Mouse (Mus musculus): ENCODE data around the gene Tbc1d1. TPM values are rescaled to one million over a fixed set of nuclear protein-coding genes. Genes with fewer than 3 reads are reported as not detected.
A peak's percentile ranks its signal among the peaks of the same experiment; 100 is the strongest.

Gene Tbc1d1
- total RNA-seq, 2 experiments from 2014 or later: 16.2 to 20.2 TPM

DNA sequence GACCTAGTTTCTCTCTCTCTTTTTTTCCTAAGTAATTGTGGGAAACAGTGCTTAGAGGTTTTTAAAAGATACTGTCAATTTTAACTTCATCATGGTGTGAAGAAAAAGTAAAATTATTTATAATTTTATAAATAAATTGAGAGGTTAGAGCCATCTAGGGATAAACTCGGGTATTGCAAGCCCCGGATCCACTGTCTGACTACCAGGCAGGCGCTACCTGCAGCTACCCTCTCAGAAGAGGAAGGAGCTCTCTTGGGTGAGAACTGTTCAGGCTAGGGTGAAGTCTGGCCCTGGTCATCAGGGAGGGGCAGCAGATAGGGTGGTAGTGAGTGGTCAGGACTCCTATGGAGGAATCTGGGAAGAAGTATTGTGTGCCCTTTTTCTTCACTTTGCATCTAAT lies 109.0 kb downstream of the Tbc1d1 start:
- intact Hi-C loops (cut with DNase I): loop anchor here (2.0 kb wide), 2 partner anchors 62 to 358 kb away; no protein-coding TSS in a partner anchor

GRCm38 (mm10) chr5:64265906-64266305 lies 109.8 kb downstream of the Tbc1d1 start:
- intact Hi-C loops (cut with DNase I): loop anchor here (2.0 kb wide), 2 partner anchors 63 to 359 kb away; no protein-coding TSS in a partner anchor
- DNase-seq (ENCODE audit: low spot score in 2 of 2): no peak

More for the DNA sequence above, 109.0 kb downstream of the Tbc1d1 start:
- peak; percentile 49 to 53 for DNase-seq (ENCODE audit: low spot score in 2 of 2)

DNA sequence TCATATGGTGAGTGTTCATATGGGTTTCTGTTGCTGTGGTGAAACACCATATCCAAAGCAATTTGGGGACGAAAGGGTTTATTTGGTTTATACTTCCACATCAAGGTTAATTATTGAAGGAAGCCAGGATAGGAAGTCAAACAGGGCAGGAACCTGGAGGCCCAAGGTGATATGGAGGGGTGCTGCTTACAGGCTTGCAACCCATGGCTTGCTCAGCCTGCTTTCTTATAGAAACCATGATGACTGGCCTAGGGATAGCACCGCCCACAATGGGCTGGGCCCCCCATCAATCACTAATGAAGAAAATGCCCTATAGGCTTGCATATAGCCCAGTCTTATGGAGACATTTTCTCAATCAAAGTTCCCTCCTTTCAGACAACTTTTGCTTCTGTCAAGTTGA lies 110.4 kb downstream of the Tbc1d1 start:
- no peak for DNase-seq (ENCODE audit: low spot score in 2 of 2)
- intact Hi-C loops (cut with DNase I): no loop called here

GRCm38 (mm10) chr5:64267279-64267678 lies 111.2 kb downstream of the Tbc1d1 start:
- intact Hi-C loops (cut with DNase I): no loop called here
- no peak for DNase-seq (ENCODE audit: low spot score in 2 of 2)

DNA sequence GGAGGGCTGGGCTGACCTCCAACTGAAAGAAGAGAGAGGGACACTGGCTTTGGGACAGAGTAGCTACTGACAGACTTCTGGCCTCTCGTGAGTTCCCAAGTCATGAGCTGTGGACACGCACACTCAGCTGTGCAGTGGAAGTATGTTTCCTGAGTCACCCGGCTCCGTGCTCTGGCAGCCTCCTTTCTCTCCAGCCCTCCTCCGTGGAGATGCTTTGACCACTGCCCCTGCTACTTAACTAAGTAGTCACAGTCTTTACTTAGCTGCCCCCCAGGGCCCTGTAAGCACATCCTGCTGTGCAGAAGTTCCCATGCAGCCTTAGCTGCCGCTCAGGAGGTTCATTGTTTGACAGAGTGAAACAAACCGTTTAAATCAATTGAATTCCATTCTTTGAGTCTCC lies 113.6 kb downstream of the Tbc1d1 start:
- intact Hi-C loops (cut with DNase I): loop anchor here (5.0 to 10.0 kb wide), 2 partner anchors 157 to 455 kb away; partner anchors contain the start of gene 0610040J01Rik
- no peak for DNase-seq (ENCODE audit: low spot score in 2 of 2)

DNA sequence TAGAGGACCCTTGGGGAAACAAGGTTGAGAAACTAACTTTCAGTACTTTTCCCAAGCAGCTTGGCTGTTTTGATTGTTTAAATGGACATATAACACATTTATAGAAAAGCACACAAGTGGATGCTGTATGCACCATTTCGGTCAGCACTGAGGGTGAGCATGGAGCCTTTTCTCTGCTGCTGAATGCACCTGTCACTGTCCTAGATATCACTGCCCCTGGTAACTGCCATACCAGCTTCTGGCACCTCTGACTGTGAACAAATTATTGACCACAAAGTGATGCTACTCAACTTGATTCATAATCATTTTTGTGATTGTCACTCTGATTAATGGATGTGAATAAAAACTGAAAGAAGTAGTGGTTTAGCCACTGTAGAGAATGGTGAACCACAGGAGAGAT lies 117.4 kb downstream of the Tbc1d1 start:
- DNase-seq (ENCODE audit: low spot score in 2 of 2): no peak
- intact Hi-C loops (cut with DNase I): loop anchor here (5.0 to 10.0 kb wide), 2 partner anchors 161 to 459 kb away; partner anchors contain the start of gene 0610040J01Rik

DNA sequence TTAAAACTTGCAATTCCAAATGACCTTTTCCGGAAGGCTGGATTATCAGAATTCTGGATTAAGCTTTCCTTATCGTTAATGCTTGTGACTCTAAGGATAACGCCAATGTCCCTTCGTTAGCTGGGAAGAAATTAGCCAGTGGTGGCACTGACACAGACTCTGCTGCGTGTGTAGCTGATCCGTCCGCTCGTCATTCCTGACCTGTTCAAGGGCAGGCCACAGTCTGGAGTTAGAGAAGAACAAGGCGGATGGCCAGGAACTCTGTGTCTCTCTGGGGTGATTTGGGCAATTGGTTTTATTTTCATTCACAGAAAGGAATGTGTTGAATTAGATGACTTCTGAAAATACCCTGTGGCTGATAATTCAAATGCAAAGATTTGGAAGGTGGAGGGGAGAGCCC lies 118.2 kb downstream of the Tbc1d1 start:
- intact Hi-C loops (cut with DNase I): loop anchor here (5.0 to 10.0 kb wide), 2 partner anchors 162 to 459 kb away; partner anchors contain the start of gene 0610040J01Rik
- no peak for DNase-seq (ENCODE audit: low spot score in 2 of 2)

DNA sequence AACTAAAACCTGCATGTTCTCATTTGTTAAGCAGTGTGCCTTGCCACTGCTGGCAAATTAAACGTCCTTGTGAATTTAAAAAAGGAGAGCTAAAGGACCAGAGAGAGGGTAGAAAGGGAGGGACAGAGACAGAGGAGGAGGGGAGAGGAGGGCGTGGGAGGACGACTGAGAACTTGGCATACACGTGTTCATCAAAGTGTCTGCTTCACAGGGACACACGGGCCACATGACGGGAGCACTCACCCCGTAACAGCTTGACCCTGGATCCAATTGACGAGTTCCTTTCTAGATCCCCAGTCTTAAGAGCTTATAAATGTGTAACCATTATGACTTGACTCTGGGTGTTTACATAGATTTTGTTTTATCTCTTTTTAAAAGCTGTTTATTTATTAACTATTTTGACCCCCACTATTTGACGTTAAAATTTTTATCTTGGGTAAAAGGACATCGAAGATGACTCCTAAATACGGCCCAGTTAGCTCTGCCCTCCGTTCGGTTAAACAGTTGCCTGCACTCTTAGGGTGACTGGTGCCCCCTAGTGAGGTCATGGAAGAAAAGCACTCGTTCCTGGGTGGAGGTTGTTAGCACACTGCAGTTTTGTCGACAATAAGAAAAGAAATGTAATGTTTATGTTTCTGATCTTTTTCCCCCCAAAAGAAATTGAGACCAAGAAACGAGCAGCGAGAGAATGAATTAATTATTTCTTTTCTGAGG lies 118.8 kb downstream of the Tbc1d1 start:
- intact Hi-C loops (cut with DNase I): loop anchor here (5.0 to 10.0 kb wide), 2 partner anchors 163 to 460 kb away; partner anchors contain the start of gene 0610040J01Rik
- peak; percentile 42 to 64 for DNase-seq (ENCODE audit: low spot score in 2 of 2)

DNA sequence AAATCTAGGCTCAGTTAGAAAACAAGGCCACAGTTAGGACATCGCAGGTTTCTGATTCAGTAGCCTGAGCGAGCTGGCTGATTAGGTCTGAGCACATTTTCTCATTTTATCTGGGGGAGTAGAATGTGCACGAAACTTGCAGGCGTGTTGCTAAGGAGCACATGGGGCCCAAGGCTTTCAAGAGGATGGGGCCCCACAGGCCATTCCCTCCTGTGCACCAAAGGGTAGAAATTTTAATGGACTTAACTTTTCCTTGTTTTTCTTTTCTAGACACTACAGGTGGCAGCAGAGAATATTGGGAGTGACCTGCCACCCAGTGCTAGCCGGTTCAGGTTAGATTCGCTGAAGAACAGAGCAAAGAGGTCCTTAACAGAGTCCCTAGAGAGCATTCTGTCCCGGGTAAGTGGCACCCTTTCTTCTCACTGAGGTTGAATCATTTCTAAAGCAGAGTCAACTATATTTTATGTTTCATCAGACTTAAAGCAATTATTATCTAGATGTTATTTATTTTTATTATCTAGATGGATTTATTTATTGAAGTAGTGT lies 121.6 kb downstream of the Tbc1d1 start:
- intact Hi-C loops (cut with DNase I): loop anchor here (10.0 kb wide), 1 partner anchor 463 kb away; the partner anchor contains the start of gene 0610040J01Rik
- no peak for DNase-seq (ENCODE audit: low spot score in 2 of 2)

DNA sequence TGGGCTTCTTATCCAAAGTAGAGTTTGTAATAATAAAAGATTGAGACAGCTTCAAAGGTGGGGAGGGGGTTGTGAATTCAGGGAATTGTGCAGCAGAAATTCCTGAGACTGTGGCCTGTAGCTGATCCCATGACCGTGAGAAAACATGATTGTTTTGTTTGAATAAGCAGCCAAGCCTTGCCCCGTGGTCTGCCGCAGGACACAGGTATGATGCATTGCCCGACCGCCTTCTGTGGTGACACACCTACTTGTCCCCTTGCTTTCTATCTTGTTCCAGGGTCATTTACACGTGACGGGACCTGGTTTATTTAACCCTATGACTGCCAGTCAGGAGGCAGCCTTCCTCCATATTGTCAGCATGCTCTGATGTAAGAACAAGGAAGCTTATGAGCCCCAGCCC lies 123.6 kb downstream of the Tbc1d1 start:
- intact Hi-C loops (cut with DNase I): loop anchor here (10.0 kb wide), 1 partner anchor 465 kb away; the partner anchor contains the start of gene 0610040J01Rik
- DNase-seq (ENCODE audit: low spot score in 2 of 2): no peak

DNA sequence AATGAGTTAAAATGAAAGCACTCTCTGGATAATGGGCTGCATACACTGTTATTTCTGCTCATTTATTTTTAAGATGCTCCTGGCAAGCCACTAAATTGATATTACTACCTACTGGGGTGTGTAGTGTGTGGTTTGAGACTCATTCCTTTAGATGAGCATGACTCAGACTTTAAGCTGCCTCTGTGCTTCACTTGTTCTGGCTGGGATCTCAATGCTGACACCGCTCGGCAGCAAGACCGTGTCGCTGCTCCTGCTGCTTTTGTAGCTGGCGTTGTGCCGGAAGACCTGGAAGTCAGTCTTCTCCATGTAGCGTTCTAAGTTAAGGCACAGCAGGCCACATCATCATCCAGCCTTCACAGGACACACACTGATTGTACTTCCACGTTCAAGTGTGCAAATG lies 124.1 kb downstream of the Tbc1d1 start:
- peak in 1 of 2 experiments; percentile 63 for DNase-seq (ENCODE audit: low spot score in 2 of 2)
- intact Hi-C loops (cut with DNase I): no loop called here

DNA sequence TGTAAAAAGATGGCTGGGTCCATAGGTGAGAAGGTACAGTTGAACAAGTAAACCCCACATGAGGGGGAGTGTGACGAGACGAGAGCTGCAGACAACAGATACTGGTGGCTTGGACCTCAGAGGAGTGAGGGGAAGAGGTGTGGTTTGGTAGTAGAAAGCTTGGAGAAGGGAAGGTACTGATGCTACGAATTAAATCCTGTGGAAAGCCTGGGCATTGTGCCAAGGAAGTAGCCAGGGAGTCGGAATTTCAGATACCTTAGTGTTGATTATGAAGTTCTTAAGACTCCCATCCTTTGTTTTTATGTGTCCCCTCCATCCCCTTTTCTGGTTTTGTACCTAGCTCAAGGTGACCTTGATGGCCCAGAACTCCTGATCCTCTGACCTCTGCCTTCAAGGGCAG lies 124.5 kb downstream of the Tbc1d1 start:
- intact Hi-C loops (cut with DNase I): no loop called here
- no peak for DNase-seq (ENCODE audit: low spot score in 2 of 2)

GRCm38 (mm10) chr5:64281674-64282073 lies 125.6 kb downstream of the Tbc1d1 start:
- intact Hi-C loops (cut with DNase I): no loop called here
- no peak for DNase-seq (ENCODE audit: low spot score in 2 of 2)

GRCm38 (mm10) chr5:64282594-64282993 lies 126.5 kb downstream of the Tbc1d1 start:
- no peak for DNase-seq (ENCODE audit: low spot score in 2 of 2)
- intact Hi-C loops (cut with DNase I): no loop called here

- DNase-seq (ENCODE audit: low spot score in 2 of 2): no peak
- intact Hi-C loops (cut with DNase I): loop anchor here (5.0 kb wide), 1 partner anchor 97 kb away; no protein-coding TSS in a partner anchor
Observed at GRCm38 (mm10) chr5:64285289-64285688, 129.2 kb downstream of the Tbc1d1 start.

DNA sequence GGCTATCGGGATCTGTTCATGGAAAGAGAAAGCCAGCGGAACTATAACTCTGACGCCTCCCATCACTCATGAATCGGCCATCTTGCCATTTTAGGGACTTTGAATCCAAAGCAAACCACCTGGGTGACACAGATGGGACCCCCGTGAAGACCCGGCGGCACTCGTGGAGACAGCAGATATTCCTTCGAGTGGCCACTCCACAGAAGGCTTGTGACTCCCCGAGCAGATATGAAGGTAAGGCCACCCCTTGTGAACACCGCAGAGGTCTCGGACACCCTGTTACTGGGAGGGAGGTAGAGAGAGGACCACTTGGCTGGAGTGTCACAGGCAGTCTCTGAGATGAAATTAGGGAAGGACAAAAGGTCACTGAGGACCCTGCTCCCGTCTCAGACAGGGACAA lies 129.7 kb downstream of the Tbc1d1 start:
- no peak for DNase-seq (ENCODE audit: low spot score in 2 of 2)
- intact Hi-C loops (cut with DNase I): loop anchor here (5.0 kb wide), 1 partner anchor 96 kb away; no protein-coding TSS in a partner anchor

DNA sequence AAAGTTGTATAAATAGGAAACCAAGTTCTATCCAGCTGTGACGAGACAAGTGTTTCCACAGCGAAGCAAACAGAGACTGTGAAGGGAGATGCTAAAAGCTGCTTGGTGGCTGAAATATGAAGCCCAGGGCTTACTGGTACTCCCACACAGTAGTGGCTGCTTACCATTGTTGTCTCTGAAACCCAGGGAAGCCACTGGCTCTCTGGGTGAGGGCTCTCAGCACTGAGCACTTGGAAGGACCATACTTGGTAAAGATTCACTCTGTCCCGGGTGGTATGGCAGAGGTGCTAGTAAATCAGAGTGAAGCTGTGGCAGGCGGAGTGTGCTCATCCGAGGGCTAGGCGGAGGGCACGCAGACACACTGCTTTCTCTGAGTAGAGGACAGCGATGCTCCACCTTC lies 131.2 kb downstream of the Tbc1d1 start:
- intact Hi-C loops (cut with DNase I): loop anchor here (5.0 kb wide), 1 partner anchor 95 kb away; no protein-coding TSS in a partner anchor
- DNase-seq (ENCODE audit: low spot score in 2 of 2): no peak

DNA sequence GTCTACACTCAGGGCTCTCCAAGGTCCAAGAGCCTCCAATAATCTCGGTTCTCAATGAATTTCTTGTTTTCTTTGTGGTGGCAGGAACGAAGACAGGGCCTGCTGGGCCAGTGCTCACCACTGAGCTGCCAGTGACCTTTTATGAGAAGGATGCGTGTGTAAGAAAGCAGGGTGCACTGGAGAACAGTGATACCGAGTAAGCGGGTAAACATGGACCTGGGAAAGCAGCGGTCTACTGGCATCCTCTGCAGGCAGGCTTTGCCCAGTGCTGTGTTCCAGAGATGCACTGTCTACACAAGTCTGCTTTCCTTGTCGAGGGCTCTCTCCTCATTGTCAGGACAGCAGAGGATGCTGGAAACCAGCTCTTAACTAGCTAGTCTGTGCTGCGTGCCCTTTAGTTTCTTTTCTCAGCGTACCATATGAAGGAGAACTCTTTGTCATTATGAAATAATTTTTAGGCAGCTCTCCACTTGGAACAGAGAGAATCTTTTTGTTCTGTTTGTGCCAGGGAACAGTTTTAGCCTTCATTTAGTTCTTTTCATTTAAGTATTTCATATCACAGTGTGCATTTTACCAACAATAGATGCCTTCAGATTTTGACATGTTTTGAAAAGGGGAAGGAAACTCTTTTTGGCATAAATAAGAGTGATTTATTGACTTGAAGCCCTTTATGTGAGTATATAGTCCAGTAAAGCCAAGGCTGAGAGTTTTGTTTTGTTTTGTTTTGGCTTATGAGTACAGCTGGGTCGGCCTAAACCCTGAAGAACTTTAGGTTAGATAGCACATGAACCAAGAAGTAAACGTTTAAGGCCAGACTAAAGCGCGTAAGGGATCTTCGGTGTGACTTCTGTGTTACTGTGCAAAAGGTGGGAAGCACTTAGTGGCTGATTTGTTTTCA lies 132.2 kb downstream of the Tbc1d1 start:
- intact Hi-C loops (cut with DNase I): loop anchor here (2.0 to 5.0 kb wide), 2 partner anchors 94 to 579 kb away; no protein-coding TSS in a partner anchor
- DNase-seq (ENCODE audit: low spot score in 2 of 2): no peak
